Mouse (Mus musculus) lung, postnatal 36 days (tissue): Measurements from ENCODE around the gene Rab42.
"Not testable (repeated sequence)": the region's sequence is repeated elsewhere in the genome, so short reads cannot be mapped to it uniquely, and the experiment has no call there.

ENCODE experiments used
- DNase-seq: peaks from one replicate; pipeline ENCODE4 v3.0.0; 2022; ENCODE audit warnings: mixed read lengths

Rab42 gene

GRCm38 (mm10) chr4:132311209-132311608 is 8.0 kb upstream of the Rab42 start:
- no peak for DNase-seq

- DNase-seq, result peak; percentile 89
Measured at GRCm38 (mm10) chr4:132309849-132310472, 6.8 kb upstream of the Rab42 start.

GRCm38 (mm10) chr4:132309140-132309848 is 6.1 kb upstream of the Rab42 start:
- peak; percentile 29 for DNase-seq

- peak; percentile 96 for DNase-seq
Measured at GRCm38 (mm10) chr4:132308437-132309139, 5.4 kb upstream of the Rab42 start.

GRCm38 (mm10) chr4:132306004-132306403 is 2.8 kb upstream of the Rab42 start:
- no peak for DNase-seq

DNA sequence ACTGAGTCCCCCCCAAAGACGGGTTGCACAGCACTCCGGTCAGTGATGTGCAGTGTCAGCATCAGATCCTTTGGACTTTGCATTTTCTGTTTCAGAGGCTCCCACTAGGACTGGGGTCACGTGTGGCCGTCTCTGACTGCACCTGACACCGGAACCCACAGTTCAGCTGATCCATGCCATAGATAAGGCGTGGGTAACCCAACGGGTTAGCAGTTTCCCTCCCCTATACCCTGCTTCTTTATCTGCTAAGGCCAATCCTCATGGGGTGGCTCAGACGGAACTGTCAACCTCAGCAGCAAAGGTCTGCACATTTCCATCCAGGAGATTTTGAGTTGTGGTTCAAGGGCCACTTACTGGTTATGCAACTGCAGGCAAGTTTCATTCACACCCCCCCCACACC is 2.1 kb upstream of the Rab42 start:
- no peak for DNase-seq

- not testable (repeated sequence) for DNase-seq
Measured at GRCm38 (mm10) chr4:132303484-132303883, 299 bp upstream of the Rab42 start.

- DNase-seq, result no peak
Measured at GRCm38 (mm10) chr4:132301965-132302938, 933 bp downstream of the Rab42 start.

DNA sequence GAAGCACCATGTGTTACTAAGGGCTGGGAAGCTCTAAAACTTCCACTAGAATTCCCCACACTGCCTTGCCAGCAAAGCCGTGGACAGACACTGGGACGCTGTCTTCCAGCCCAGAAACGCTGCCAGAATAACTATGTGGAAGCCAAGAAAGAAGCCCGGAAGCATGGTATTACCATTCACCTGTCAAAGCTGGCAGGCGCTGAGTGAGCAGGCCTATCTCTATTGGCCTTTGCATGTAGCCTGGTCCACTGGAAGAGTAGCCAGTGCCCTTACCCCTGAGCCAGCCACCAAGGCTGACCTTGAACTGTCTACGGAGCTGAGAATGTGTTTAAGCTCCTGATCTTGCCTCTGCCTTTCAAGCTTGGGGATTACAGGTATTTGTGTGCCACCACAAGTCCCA is 1.7 kb downstream of the Rab42 start:
- no peak for DNase-seq

DNA sequence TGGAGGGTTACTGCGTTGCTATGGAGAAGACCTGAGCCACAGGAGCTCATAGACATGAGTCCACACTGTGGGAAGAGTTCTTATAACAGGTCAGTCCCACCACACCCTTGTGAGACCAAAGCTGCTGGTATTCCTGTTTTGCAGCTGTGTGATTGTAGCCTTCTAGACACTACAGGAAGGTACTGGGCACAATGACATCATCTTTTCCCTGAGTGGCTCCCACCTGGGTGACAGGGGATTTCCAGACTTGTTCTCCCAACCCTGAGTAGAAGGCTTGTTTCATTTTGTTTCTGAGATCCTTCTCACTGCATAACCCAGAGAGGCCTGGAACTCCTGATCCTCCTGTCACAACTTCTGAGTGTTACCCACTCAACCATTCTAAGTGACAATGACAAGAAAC is 3.3 kb downstream of the Rab42 start:
- no peak for DNase-seq

- DNase-seq, result peak; percentile 34
Measured at GRCm38 (mm10) chr4:132295696-132296390, 7.3 kb downstream of the Rab42 start.

DNA sequence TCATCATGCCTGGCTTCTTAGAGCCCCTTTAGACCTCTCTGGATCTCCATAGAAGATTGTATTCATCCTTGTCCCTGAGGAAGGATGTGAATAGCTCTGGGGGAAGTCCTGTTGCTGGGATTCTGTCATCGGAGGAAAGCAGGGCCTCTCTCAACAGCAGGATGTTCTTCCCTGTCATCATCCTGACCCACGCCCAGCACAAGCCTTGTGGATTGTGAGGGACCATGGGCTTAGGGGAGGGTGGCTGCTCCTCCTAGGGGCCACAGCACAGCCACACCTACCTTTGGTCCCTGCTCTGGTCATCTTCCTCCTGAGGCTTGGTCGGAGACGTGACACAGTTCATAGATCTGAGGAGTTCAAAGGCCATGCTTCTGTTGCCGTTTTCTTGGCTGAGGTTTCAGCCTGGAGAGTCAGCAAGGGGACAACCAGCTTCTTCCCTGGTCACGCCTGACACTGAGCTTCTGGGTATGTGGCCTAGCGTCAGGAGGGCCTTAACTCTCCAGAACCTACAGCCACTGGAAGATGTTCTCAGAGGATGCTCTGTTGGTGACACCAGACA is 9.4 kb downstream of the Rab42 start:
- DNase-seq, result no peak

DNA sequence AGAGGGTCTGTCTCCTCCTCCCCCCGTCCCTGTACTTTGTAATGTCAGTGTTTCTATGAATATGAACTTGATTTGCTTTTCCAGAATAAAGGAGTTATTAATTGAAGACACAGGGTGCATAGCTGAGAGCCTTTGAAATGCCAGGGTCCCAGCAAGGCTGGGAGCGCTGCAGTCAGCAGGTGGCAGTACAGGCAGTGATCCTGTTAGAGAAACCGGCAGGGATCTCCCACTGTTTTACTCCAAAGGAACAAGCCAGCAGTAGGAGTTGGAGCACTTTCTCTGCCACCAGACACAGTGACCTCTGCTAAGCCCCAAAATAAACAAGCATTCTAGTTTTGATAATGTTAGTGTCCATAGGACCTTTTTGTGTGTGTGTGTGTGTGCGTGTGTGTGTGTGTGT is 10.2 kb downstream of the Rab42 start:
- DNase-seq, result peak; percentile 69

- no peak for DNase-seq
Measured at GRCm38 (mm10) chr4:132291624-132292335, 11.4 kb downstream of the Rab42 start.

DNA sequence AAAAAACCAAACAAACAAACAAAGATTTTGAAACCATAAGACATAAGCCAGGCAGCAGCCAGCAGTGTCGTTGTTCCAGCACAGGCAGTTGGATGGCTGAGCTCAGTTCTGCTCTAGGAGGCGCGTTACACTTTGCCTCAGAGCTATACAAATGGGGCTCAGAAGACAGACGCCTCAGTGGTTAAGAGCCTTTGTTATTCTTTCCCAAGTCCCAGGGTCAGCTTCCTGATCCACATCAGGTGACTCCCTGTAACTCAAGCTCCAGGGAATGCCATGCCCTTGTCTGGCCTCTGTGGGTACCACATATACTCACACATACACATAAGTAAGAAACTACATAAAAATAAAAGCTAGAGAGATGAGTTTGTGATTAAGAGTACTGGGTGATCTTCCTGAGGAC is 12.1 kb downstream of the Rab42 start:
- no peak for DNase-seq

DNA sequence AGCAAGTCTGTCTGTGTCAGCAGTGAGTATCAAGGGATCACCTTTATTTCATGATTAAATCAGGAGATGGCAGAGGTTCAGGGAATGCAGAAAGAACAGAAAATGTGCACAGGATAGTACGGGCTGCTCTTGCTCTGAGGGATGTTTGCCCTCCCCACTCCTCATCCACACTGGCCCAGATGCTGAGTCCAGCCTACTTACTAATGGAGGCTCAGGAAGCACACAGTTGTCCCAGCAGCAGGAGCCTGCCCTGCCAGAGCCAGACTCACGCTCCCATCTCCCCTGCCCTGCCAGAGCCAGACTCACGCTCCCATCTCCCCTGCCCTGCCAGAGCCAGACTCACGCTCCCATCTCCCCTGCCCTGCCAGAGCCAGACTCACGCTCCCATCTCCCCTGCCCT is 14.3 kb downstream of the Rab42 start:
- DNase-seq, result not testable (repeated sequence)

GRCm38 (mm10) chr4:132275949-132276348 is 27.2 kb downstream of the Rab42 start:
- no peak for DNase-seq

DNA sequence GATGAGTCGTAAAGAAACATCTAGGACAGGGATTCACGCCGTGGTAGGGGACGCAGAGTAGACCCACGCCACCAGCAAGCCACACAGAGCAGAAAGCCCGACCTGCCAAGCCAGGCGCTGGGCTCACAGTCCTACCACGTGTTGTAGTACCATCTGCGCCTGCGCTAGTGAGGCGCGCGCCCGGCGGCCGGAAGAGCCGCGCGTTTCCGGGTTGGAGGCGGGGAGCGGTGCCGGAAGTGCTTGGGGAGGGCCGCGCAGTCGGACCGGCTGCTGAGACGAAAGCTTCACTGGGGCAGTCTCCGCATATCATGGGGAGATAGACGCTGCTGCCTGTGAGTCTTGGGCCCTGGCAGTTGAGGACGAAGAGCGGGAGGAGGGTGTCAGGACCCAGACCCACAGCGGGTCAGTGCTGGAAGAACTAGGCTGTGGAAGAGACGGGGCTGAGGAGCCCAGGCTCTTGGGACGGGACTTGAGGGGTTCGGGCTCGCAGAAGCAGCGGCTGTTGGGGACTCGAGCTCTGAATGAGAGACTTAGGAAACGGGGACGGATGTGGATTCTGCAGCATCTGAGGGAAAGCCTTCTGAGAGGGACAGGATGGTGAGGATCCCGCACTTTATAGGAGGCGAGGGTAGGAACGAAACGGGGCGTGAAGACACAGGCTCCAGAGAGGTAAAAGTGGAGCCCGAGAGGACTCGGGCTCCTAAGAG is 28.9 kb downstream of the Rab42 start, which contains the start of gene Taf12:
TSS of gene Taf12 (plus strand) at position 220 of the 707 bp plus-strand sequence.
- peak; percentile 93 for DNase-seq

- DNase-seq, result no peak
Measured at GRCm38 (mm10) chr4:132273166-132273565, 30.0 kb downstream of the Rab42 start.
